Mouse (Mus musculus) intestine, embryonic 16.5 days (tissue): ENCODE results near the gene Trmt1. TPM values are rescaled to one million over a fixed set of nuclear protein-coding genes. Genes with fewer than 3 reads are reported as not detected.

Experiments used
- ATAC-seq: fragments of 200-750 bp; cut with Nextera tagmentation; 2 replicates; pipeline ENCODE4 v1.8.0; 2017; ENCODE audit warnings: moderate TSS enrichment, moderate library complexity
- H3K27ac ChIP-seq: fragments of 300-500 bp; sonication (generic); 2 replicates; pipeline ENCODE4 v1.5.1; 2014; ENCODE audit warnings: mild to moderate bottlenecking, low read length
- H3K27me3 ChIP-seq: fragments of 300-500 bp; sonication (generic); replicated peaks from 2 replicates; pipeline ENCODE4 v1.6.1; 2014; ENCODE audit warnings: low read length, control low read depth, mixed read lengths; ENCODE audit not compliant: control insufficient read depth, insufficient read depth
- H3K36me3 ChIP-seq: fragments of 300-500 bp; sonication (generic); 2 replicates; pipeline ENCODE4 v1.6.1; 2014; ENCODE audit warnings: low read length, control low read depth; ENCODE audit not compliant: control insufficient read depth, insufficient read depth
- H3K4me1 ChIP-seq: fragments of 300-500 bp; sonication (generic); 2 replicates; pipeline ENCODE4 v1.6.1; 2014; ENCODE audit warnings: low read length, control low read depth, mixed read lengths; ENCODE audit not compliant: control insufficient read depth, insufficient read depth
- H3K4me2 ChIP-seq: fragments of 300-500 bp; sonication (generic); 2 replicates; pipeline ENCODE4 v1.6.1; 2014; ENCODE audit warnings: low read depth, low read length, control low read depth
- H3K4me3 ChIP-seq: fragments of 300-500 bp; sonication (generic); 2 replicates; pipeline ENCODE4 v1.5.1; 2014; ENCODE audit warnings: mild to moderate bottlenecking, low read length
- H3K9ac ChIP-seq: fragments of 300-500 bp; sonication (generic); 2 replicates; pipeline ENCODE4 v1.6.1; 2014; ENCODE audit warnings: low read depth, low read length
- H3K9me3 ChIP-seq: fragments of 300-500 bp; sonication (generic); 2 replicates; pipeline ENCODE4 v1.6.1; 2016; ENCODE audit warnings: low read length, control low read depth; ENCODE audit not compliant: control insufficient read depth
- whole genome bisulfite sequencing: fragments of 180-500 bp; shearing (Covaris S2); extraction: QIAGEN DNeasy Blood & Tissue Kit; methylation state at CpG from one replicate; pipeline ENCODE4 v1.1.7; 2014; 5-methylcytosine and 5-hydroxymethylcytosine counted together
- polyA plus RNA-seq: library from polyadenylated mRNA; unstranded; fragments of >200 nt; fragmentation: Nextera tagmentation; extraction: Ambion mirVana; gene quantifications from 2 replicates; pipeline ENCODE4 v1.2.1, GENCODE M21; 2015

Gene Trmt1
- 60.0 and 67.1 TPM in 2 replicates for polyA plus RNA-seq

DNA sequence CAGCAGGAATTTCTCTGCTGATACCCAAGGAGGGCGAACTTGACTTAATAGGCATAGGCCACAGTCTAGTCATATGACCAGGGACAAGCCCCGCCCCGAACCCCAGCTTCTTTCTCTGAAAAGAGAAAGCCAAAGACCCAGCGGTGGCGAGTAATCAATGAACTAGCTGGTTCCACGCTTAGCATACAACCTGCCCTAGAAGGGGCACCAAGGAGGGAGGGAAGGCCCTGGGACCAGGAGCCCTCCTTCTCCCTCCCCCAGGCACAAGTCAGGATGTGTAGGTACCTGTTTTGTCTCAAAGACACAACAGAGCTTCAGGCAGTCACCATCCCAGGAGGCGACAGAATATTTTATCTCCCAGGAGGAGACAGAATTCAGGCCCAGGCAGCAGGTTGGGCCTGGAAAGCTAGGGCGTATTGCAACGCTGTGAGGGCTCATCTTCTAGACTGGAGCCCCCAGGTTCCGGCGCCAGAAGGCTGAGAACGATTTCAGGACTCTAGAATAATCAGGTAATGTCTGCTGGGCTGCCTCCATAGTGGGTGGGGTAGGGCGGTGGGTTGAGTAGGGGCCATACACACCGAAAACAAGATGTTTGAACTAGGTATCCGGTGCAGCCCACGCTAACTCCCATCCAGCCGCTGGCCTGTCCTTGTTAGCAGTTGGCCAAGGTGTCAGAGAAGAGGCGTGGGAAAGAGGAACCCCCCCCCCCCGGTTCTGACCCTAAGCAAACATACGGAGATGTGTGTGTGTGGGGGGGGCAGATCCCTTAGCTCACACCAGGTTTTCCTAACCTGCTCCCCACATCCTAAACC lies at the start of gene Trmt1:
TSS of gene Trmt1 (plus strand) at position 117 of the 812 bp plus-strand sequence.
- peak within 1 kb of the TSS; percentile 96 for H3K27ac ChIP-seq
- 8% methylated on average over 20 of the region's 20 CpGs for WGBS

DNA sequence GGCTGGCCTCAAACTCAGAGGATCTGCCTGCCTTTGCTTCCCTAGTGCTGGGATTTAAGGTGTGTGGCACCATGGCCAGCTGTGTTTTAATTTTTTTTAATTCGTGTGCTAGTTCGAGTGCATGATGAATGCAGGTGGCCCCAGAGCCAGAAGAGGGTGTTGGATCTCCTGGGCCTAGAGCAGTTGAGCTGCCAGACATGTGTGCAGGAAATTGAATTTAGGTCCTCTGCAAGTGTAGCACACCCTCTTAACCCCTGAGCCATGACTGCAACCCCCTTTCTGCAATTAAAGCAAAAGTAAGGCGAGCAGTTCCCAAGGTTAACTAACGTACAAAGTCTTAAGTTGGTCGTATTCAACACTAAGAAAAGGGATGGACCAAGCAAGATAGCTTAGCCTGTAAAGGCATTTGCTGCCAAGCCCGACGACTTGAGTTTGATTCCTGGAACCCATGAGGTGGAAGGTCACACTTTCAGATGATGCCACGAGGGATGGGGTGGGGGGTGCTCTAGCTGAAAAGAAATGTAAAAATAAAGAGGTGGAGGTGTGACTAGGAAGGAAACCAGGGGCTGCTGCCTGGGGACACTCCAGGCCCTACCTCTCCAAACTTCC lies 48.1 kb upstream of the Trmt1 start:
- Histone ChIP-seq H3K9ac (peak overlapping the region; percentile 79), H3K9me3 (no peaks in the 10 kb centered on the region), H3K4me1 (peaks cover 21% of the 10 kb centered on the region), H3K36me3 (no peaks in the 10 kb centered on the region), H3K4me2 (peak overlapping the region; percentile 92), H3K27ac (peak overlapping the region; percentile 79), H3K27me3 (no peaks in the 10 kb centered on the region), H3K4me3 (peak overlapping the region; percentile 57)
- ATAC-seq = no peak
- 36% methylated on average over 8 of the region's 8 CpGs for WGBS

More for the DNA sequence above, at the start of gene Trmt1:
- Histone ChIP-seq H3K27me3 (no peaks in the 10 kb centered on the region), H3K4me3 (peak within 1 kb of the TSS; percentile 100), H3K9ac (peak within 1 kb of the TSS; percentile 100), H3K4me2 (peak within 1 kb of the TSS; percentile 88), H3K36me3 (no peaks in the 10 kb centered on the region; the same call in 1 of the 2 replicates), H3K9me3 (no peaks in the 10 kb centered on the region), H3K4me1 (peaks cover 33% of the 10 kb centered on the region)
- no peak; the same call in 1 of the 2 replicates for ATAC-seq

DNA sequence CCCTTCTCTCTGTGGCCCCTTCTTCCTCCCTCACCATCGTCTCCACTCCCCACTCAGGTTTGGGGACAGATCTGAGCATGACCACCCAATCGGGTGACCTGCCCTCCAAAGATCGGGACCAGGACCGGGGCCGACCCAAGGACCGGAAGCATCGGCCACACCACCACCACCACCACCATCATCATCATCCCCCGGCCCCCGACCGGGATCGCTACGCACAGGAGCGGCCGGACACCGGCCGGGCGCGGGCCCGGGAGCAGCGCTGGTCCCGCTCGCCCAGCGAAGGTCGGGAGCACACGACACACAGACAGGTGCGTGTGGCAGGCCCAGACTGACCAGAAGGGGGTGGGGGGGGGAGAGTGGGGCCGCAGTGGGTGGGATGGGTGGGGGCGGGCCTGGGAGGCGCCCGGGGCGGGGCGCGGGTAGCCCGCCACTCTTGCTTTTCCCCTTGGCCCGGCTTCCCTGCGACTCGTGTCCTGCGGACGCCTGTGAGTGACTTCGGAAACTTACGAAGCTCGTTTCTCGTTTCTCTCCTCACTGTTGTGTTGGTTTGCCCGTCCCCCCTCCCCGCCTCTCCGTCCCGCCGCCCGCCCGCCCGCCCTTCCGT lies 47.4 kb upstream of the Trmt1 start:
- peak; percentile 32 for ATAC-seq
- peak overlapping the region; percentile 79 for H3K27ac ChIP-seq
- H3K9ac ChIP-seq = peak overlapping the region; percentile 79
- WGBS = 0% methylated on average over 43 of the region's 52 CpGs
- peaks cover 21% of the 10 kb centered on the region for H3K4me1 ChIP-seq
- peak overlapping the region; percentile 57 for H3K4me3 ChIP-seq
- no peaks in the 10 kb centered on the region for H3K9me3 ChIP-seq
- no peaks in the 10 kb centered on the region for H3K27me3 ChIP-seq
- peak overlapping the region; percentile 92 for H3K4me2 ChIP-seq
- no peaks in the 10 kb centered on the region for H3K36me3 ChIP-seq

DNA sequence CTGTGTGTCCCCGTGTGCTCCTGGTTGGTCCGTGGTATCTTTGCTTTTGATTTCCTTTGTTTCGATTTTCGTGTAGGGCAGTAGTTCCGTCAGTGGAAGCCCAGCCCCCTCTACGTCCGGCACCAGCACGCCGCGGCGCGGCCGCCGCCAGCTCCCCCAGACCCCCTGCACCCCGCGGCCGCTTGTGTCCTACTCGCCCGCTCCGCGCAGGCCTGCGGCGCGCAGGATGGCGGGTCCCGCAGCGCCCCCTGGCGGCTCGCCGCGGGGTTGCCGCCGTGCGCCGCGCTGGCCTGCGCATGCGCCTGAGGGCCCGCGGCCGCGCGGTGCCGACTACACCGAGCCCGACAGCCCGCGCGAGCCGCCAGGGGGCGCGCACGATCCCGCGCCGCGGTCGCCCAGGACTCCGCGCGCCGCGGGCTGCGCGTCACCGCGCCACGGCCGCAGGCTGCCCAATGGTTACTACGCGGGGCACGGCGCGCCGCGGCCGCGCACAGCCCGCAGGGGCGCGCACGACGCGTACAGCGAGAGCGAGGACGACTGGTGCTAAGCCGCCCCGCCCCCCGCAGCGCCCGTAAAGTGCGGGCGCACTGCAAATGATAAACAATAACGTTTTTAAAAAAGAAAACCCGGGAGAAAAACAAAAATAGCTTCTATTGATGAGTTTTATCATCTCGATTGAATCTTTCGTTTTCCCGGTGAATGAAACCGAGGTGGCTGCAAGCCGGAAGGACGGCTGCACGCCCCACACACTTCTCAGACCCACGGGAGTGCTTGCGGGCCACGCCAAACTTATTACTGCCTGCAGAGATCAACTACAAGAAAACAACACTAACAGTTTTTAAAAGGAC lies 46.7 kb upstream of the Trmt1 start:
- Histone ChIP-seq H3K27me3 (no peaks in the 10 kb centered on the region), H3K4me1 (peaks cover 21% of the 10 kb centered on the region), H3K4me3 (peak overlapping the region; percentile 57), H3K4me2 (peak overlapping the region; percentile 92), H3K27ac (peak overlapping the region; percentile 79), H3K9me3 (no peaks in the 10 kb centered on the region), H3K9ac (peak overlapping the region; percentile 79), H3K36me3 (no peaks in the 10 kb centered on the region)
- WGBS = under 1% methylated on average over 91 of the region's 106 CpGs
- ATAC-seq = peak; percentile 94

DNA sequence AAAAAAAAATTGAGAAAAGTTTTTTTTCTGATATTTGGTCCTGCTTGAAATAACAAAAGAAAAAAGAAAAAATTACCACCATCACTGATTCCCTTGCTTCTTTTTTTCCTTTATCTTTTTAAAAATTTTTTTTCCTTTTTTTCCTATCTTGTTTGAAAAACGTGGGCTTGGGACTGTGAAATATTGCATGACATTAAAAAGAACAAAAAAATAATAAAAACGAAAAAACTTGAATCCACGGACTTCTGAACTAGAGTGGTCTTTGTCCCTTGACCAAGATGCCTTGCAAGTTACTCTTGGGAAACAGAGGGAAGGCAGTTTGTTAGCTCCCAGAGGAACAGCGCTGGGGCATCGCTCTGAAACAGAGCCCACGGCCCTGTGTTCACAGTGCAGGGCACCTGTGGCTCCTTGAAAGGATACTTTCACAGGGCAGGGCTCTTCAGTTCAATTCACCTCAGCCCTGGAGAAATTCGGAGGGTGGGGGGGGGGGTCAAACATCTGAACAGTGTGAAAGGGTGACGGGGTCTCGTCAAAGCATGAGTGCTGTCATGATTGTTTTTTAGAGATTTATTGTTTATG lies 46.0 kb upstream of the Trmt1 start:
- H3K27ac ChIP-seq = no peak overlapping the region
- 36% methylated on average over 9 of the region's 9 CpGs for WGBS
- peak overlapping the region; percentile 61 for H3K9ac ChIP-seq
- no peaks in the 10 kb centered on the region for H3K27me3 ChIP-seq
- H3K4me1 ChIP-seq = peaks cover 18% of the 10 kb centered on the region
- no peak for ATAC-seq
- H3K4me3 ChIP-seq = peak overlapping the region; percentile 47
- no peaks in the 10 kb centered on the region for H3K9me3 ChIP-seq
- H3K36me3 ChIP-seq = no peaks in the 10 kb centered on the region
- H3K4me2 ChIP-seq = peak overlapping the region; percentile 53

DNA sequence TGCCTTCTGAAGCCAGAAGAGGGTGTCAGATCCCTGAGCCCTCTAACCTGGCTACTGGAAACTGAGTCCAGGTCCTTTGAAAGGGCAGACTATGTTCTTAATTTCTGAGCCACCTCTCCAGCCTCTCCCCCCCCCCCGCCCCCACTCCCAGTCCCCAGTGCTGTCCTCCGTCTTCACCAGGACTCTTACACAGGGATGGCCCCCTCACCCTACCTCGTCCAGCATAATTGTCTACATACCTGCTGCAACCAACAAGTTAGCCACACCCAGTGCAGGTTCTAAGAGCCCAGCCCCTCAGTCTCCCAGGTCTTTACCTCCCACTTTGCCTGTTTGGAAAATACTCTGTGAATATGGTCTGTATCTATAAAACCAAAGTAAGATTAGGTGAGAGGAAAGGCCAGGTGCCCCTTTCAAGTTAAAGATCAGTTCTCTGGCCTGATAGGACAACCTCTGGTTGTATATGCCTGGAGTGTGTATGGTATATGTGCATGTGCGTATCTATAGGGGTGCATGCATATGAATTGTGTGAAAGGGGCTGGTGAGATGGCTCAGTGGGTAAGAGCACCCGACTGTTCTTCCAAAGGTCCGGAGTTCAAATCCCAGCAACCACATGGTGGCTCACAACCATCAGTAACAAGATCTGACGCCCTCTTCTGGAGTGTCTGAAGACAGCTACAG lies 45.4 kb upstream of the Trmt1 start:
- peak overlapping the region; percentile 61; the same call in 1 of the 2 replicates for H3K9ac ChIP-seq
- peaks cover 11% of the 10 kb centered on the region for H3K4me1 ChIP-seq
- H3K27ac ChIP-seq = no peak overlapping the region
- H3K4me3 ChIP-seq = no peak overlapping the region
- 65% methylated on average over 7 of the region's 7 CpGs for WGBS
- H3K4me2 ChIP-seq = no peak overlapping the region
- no peaks in the 10 kb centered on the region for H3K36me3 ChIP-seq
- no peak for ATAC-seq
- H3K27me3 ChIP-seq = no peaks in the 10 kb centered on the region
- H3K9me3 ChIP-seq = no peaks in the 10 kb centered on the region

DNA sequence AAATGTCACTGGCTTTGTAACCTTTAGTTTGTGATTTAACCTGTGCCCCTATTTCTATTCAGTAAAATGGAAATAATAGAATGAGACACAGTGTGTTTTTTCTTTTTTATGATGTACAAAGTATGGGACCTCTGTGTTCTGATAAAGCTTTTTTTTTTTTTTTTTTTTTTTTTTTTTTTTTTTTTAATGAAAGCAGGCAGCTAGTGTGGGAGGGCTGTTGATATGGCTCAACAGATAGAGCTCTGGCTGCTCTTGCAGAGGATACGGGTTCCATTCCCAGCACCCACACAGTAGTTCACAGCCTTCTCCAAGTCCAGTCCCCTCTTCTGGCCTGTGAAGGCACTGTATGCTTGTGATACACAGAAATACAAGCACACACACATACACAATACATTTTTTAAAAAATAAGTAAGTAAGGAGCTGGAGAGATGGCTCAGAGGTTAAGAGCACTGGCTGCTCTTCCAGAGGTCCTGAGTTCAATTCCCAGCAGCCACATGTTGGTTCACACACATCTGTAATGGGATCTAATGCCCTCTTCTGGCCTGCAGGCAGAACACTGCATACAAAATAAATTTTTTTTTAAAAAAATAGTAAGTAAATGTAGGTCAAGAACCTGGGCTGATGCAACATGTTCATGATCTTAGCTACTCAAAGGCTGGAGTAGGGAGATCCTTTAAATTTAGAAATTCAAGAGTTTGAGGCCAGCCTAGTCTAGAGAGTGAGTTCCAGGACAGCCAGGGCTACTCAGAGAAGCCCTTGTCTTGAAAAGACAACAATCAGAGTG lies 44.3 kb upstream of the Trmt1 start:
- H3K4me2 ChIP-seq = no peak overlapping the region
- 85% methylated on average over 1 of the region's 1 CpGs for WGBS

DNA sequence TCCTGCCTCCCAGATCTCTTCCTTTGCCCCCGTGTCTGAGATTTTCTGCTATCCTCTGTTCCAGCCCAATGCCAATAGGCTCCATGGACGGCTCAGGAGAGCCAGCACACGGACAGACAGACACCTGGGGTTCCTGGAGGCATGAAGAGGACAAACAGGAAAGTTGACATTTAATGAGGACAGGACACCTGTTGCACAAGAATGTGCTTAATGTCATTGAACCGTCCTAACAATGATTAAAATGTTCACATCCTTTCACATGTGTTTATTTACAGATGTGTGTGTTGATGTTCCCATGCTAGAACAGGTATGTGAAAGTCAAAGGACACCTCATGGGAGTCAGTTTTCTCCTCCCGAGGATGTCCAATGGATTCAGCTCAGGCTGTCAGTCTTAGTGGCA lies 43.1 kb upstream of the Trmt1 start:
- Histone ChIP-seq H3K36me3 (no peaks in the 10 kb centered on the region), H3K9me3 (no peaks in the 10 kb centered on the region), H3K9ac (no peak overlapping the region), H3K27me3 (no peaks in the 10 kb centered on the region), H3K4me3 (no peak overlapping the region), H3K27ac (no peak overlapping the region), H3K4me1 (peaks cover 10% of the 10 kb centered on the region; the same call in 1 of the 2 replicates), H3K4me2 (no peak overlapping the region)
- WGBS = 61% methylated on average over 5 of the region's 5 CpGs
- ATAC-seq = no peak

More for the DNA sequence above, 44.3 kb upstream of the Trmt1 start:
- Histone ChIP-seq H3K36me3 (no peaks in the 10 kb centered on the region), H3K9ac (no peak overlapping the region), H3K9me3 (no peaks in the 10 kb centered on the region), H3K27me3 (no peaks in the 10 kb centered on the region), H3K4me1 (peaks cover 4% of the 10 kb centered on the region; the same call in 1 of the 2 replicates), H3K4me3 (no peak overlapping the region), H3K27ac (no peak overlapping the region)
- ATAC-seq = no peak
